Mouse (Mus musculus) ES-Bruce4 (cell line): ENCODE measurements around the gene Oxa1l. TPM values are rescaled to one million over a fixed set of nuclear protein-coding genes. Genes with fewer than 3 reads are reported as not detected.

ENCODE experiments used
- H3K27ac ChIP-seq: 2 replicates; pipeline ENCODE4 v1.5.1; 2012; ENCODE audit warnings: low read length, inconsistent platforms; ENCODE audit not compliant: insufficient read depth
- H3K27me3 ChIP-seq: 2 replicates; pipeline ENCODE4 v1.6.1; 2012; ENCODE audit warnings: mild to moderate bottlenecking, low read length, inconsistent platforms; ENCODE audit not compliant: control insufficient read depth, poor library complexity, insufficient read depth, severe bottlenecking
- H3K36me3 ChIP-seq: 2 replicates; pipeline ENCODE4 v1.6.1; 2012; ENCODE audit warnings: inconsistent platforms, mild to moderate bottlenecking, low read length, moderate library complexity; ENCODE audit not compliant: control insufficient read depth, poor library complexity, insufficient read depth, severe bottlenecking
- H3K4me1 ChIP-seq: one replicate; pipeline ENCODE4 v1.8.1; 2011; ENCODE audit warnings: low read length; ENCODE audit not compliant: control insufficient read depth, insufficient read depth
- H3K4me3 ChIP-seq: 2 replicates; pipeline ENCODE4 v1.5.1; 2011; ENCODE audit warnings: low read depth, mild to moderate bottlenecking, low read length
- H3K9ac ChIP-seq: 2 replicates; pipeline ENCODE4 v1.6.1; 2012; ENCODE audit warnings: low read depth, mild to moderate bottlenecking, inconsistent platforms; ENCODE audit not compliant: poor library complexity, severe bottlenecking
- H3K9me3 ChIP-seq: replicated peaks from 2 replicates; pipeline ENCODE4 v1.6.1; 2012; ENCODE audit warnings: mild to moderate bottlenecking, low read length, inconsistent platforms; ENCODE audit not compliant: control insufficient read depth, poor library complexity, insufficient read depth, severe bottlenecking
- CTCF ChIP-seq: IDR thresholded peaks from one replicate; pipeline ENCODE4 v1.8.1; 2011; ENCODE audit warnings: low read depth, low read length
- EP300 ChIP-seq: IDR thresholded peaks from 2 replicates; pipeline ENCODE4 v1.6.1; 2011; ENCODE audit warnings: low read depth, low read length; ENCODE audit not compliant: insufficient read depth
- POLR2A ChIP-seq: IDR thresholded peaks from one replicate; pipeline ENCODE4 v1.8.1; 2011; ENCODE audit warnings: low read length; ENCODE audit not compliant: insufficient read depth
- polyA plus RNA-seq: library from polyadenylated mRNA; stranded (reverse); fragments of >200 nt; gene quantifications from 2 replicates; pipeline ENCODE4 v1.2.4, GENCODE M21; 2011; ENCODE audit warnings: low read depth; ENCODE audit not compliant: missing spikeins, insufficient read depth, insufficient read length

The Oxa1l gene
- polyA plus RNA-seq, 1 experiment = 96.4 TPM

- TF ChIP-seq EP300 (no peak), POLR2A (no peak), CTCF (no peak)
These were observed 18.9 kb downstream of the Oxa1l start for GRCm38 (mm10) chr14:54379571-54379970.

GRCm38 (mm10) chr14:54380616-54381015 lies 20.0 kb downstream of the Oxa1l start:
- H3K4me3 ChIP-seq = no peak overlapping the region
- H3K9ac ChIP-seq = no peak overlapping the region
- H3K27ac ChIP-seq = no peak overlapping the region
- peaks cover 8% of the 10 kb centered on the region for H3K36me3 ChIP-seq
- no peaks in the 10 kb centered on the region for H3K27me3 ChIP-seq
- peaks cover 11% of the 10 kb centered on the region for H3K4me1 ChIP-seq
- no peaks in the 10 kb centered on the region for H3K9me3 ChIP-seq
- no peak for TF ChIP-seq CTCF
- TF ChIP-seq POLR2A = no peak
- TF ChIP-seq EP300 = no peak

More at GRCm38 (mm10) chr14:54379571-54379970, 18.9 kb downstream of the Oxa1l start:
- Histone ChIP-seq H3K4me3 (no peak overlapping the region), H3K9ac (no peak overlapping the region), H3K4me1 (peaks cover 10% of the 10 kb centered on the region), H3K27ac (no peak overlapping the region), H3K36me3 (peaks cover 13% of the 10 kb centered on the region), H3K9me3 (no peaks in the 10 kb centered on the region), H3K27me3 (no peaks in the 10 kb centered on the region)

- Histone ChIP-seq H3K4me1 (peaks cover 12% of the 10 kb centered on the region), H3K4me3 (no peak overlapping the region), H3K27ac (no peak overlapping the region), H3K9me3 (no peaks in the 10 kb centered on the region), H3K36me3 (peaks cover 14% of the 10 kb centered on the region), H3K9ac (no peak overlapping the region), H3K27me3 (no peaks in the 10 kb centered on the region)
- TF ChIP-seq POLR2A (no peak), EP300 (no peak), CTCF (no peak)
These were observed 21.2 kb downstream of the Oxa1l start for GRCm38 (mm10) chr14:54381816-54382215.

GRCm38 (mm10) chr14:54382641-54383040 lies 22.0 kb downstream of the Oxa1l start:
- H3K36me3 ChIP-seq = peaks cover 22% of the 10 kb centered on the region
- H3K4me1 ChIP-seq = peaks cover 12% of the 10 kb centered on the region
- no peaks in the 10 kb centered on the region for H3K27me3 ChIP-seq
- peak overlapping the region; percentile 85 for H3K27ac ChIP-seq
- TF ChIP-seq POLR2A = no peak
- TF ChIP-seq EP300 = no peak
- TF ChIP-seq CTCF = no peak
- H3K9ac ChIP-seq = no peak overlapping the region
- H3K9me3 ChIP-seq = no peaks in the 10 kb centered on the region
- H3K4me3 ChIP-seq = no peak overlapping the region

GRCm38 (mm10) chr14:54383355-54383771 lies 22.7 kb downstream of the Oxa1l start:
- Histone ChIP-seq H3K27me3 (no peaks in the 10 kb centered on the region), H3K4me1 (peaks cover 12% of the 10 kb centered on the region), H3K36me3 (peaks cover 28% of the 10 kb centered on the region), H3K9ac (no peak overlapping the region), H3K4me3 (no peak overlapping the region), H3K9me3 (no peaks in the 10 kb centered on the region), H3K27ac (peak overlapping the region; percentile 88)
- TF ChIP-seq CTCF = no peak
- peak; percentile 92 for TF ChIP-seq EP300
- no peak for TF ChIP-seq POLR2A

GRCm38 (mm10) chr14:54384396-54384795 lies 23.8 kb downstream of the Oxa1l start:
- Histone ChIP-seq H3K36me3 (peaks cover 23% of the 10 kb centered on the region; the same call in 1 of the 2 replicates), H3K9me3 (no peaks in the 10 kb centered on the region), H3K27me3 (no peaks in the 10 kb centered on the region), H3K4me1 (peaks cover 12% of the 10 kb centered on the region), H3K4me3 (no peak overlapping the region), H3K27ac (peak overlapping the region; percentile 52; the same call in 1 of the 2 replicates), H3K9ac (no peak overlapping the region)
- TF ChIP-seq EP300 = no peak
- TF ChIP-seq POLR2A = no peak
- no peak for TF ChIP-seq CTCF
